Comparison of ENCODE assay signal across 9 mouse cellular contexts in genomic region chr4:154425284-154425683, GRCm38 (mm10).
DNase-seq lines count a peak whose midpoint lies in the region; ATAC-seq and TF ChIP-seq lines count a peak whose summit lies in the region.
"Had no signal": no experiment of that assay in that cellular context is flagged by ENCODE, and none has a peak within 500 bp of the region (broad histone marks: within the 10 kb centered on the region; RNA-seq: fewer than 3 reads in every experiment).

No protein-coding gene starts in this region.

- no peak overlapping the region for H3K27ac ChIP-seq in forebrain, postnatal 0 days (ENCODE audit: low read depth, low read length)
- no peak overlapping the region for H3K27ac ChIP-seq in forebrain, embryonic 13.5 days
- peak overlapping the region; percentile 69 for H3K27ac ChIP-seq in heart, embryonic 13.5 days (replicated peaks)
- no peak overlapping the region for H3K27ac ChIP-seq in midbrain, embryonic 15.5 days
- H3K27ac ChIP-seq: lung, embryonic 15.5 days had no signal

- WGBS in forebrain, postnatal 0 days: 52% methylated on average over 17 of the region's 17 CpGs
- 70% methylated on average over 17 of the region's 17 CpGs for WGBS in forebrain, embryonic 13.5 days
- WGBS in heart, embryonic 13.5 days: 51% methylated on average over 17 of the region's 17 CpGs
- 69% methylated on average over 17 of the region's 17 CpGs for whole genome bisulfite sequencing in midbrain, embryonic 15.5 days

- H3K4me1 ChIP-seq in forebrain, postnatal 0 days (ENCODE audit: insufficient read depth): peaks cover 3% of the 10 kb centered on the region; the same call in 1 of the 2 replicates
- peaks cover 37% of the 10 kb centered on the region for H3K4me1 ChIP-seq in forebrain, embryonic 13.5 days
- H3K4me1 ChIP-seq in heart, embryonic 13.5 days: peaks cover 53% of the 10 kb centered on the region
- H3K4me1 ChIP-seq in midbrain, embryonic 15.5 days: peaks cover 20% of the 10 kb centered on the region

- no peak overlapping the region for H3K4me3 ChIP-seq in forebrain, postnatal 0 days (ENCODE audit: low read depth, low read length)
- H3K4me3 ChIP-seq in forebrain, embryonic 13.5 days: no peak overlapping the region
- H3K4me3 ChIP-seq in heart, embryonic 13.5 days: no peak overlapping the region
- no peak overlapping the region for H3K4me3 ChIP-seq in midbrain, embryonic 15.5 days
- H3K4me3 ChIP-seq: lung, embryonic 15.5 days had no signal

- H3K9ac ChIP-seq in forebrain, postnatal 0 days: no peak overlapping the region
- H3K9ac ChIP-seq in forebrain, embryonic 13.5 days: no peak overlapping the region
- peak overlapping the region; percentile 69 for H3K9ac ChIP-seq in heart, embryonic 13.5 days
- H3K9ac ChIP-seq in midbrain, embryonic 15.5 days: no peak overlapping the region
- H3K9ac ChIP-seq: lung, embryonic 15.5 days had no signal

- ATAC-seq in forebrain, postnatal 0 days: 0 out of 2 replicates have a peak, but pooled peaks have one; percentile 29
- no peak for ATAC-seq in forebrain, embryonic 13.5 days
- ATAC-seq in heart, embryonic 13.5 days (ENCODE audit: extremely low read depth, insufficient number of reproducible peaks, low FRiP score, low TSS enrichment): no peak
- ATAC-seq in midbrain, embryonic 15.5 days (replicated peaks): no peak

- no peak overlapping the region for H3K4me2 ChIP-seq in forebrain, postnatal 0 days (ENCODE audit: low read depth)
- H3K4me2 ChIP-seq in forebrain, embryonic 13.5 days: no peak overlapping the region
- H3K4me2 ChIP-seq in heart, embryonic 13.5 days: no peak overlapping the region
- H3K4me2 ChIP-seq in midbrain, embryonic 15.5 days: no peak overlapping the region
- H3K4me2 ChIP-seq: lung, embryonic 15.5 days had no signal

- TF ChIP-seq CTCF in forebrain, postnatal 0 days (IDR thresholded peaks at IDR 0.05; ENCODE audit: low read depth): no peak

- no peaks in the 10 kb centered on the region for H3K9me3 ChIP-seq in forebrain, postnatal 0 days (ENCODE audit: low read length)
- no peaks in the 10 kb centered on the region for H3K9me3 ChIP-seq in forebrain, embryonic 13.5 days (replicated peaks)
- no peaks in the 10 kb centered on the region for H3K9me3 ChIP-seq in heart, embryonic 13.5 days
- no peaks in the 10 kb centered on the region for H3K9me3 ChIP-seq in midbrain, embryonic 15.5 days
- H3K9me3 ChIP-seq: lung, embryonic 15.5 days had no signal

- no peak for DNase-seq in forebrain, postnatal 0 days
- DNase-seq in urinary bladder, postnatal 14 days (ENCODE audit: low spot score): peak; percentile 42
- DNase-seq in urinary bladder, postnatal 4 days (ENCODE audit: low spot score in 2 of 2): no peak
- no peak for DNase-seq in layer of hippocampus, postnatal 25 days (ENCODE audit: extremely low spot score in 1 of 2, low spot score in 1 of 2)
- DNase-seq in cerebellum, postnatal 10 days: no peak

- H3K27me3 ChIP-seq in forebrain, postnatal 0 days (ENCODE audit: insufficient read depth, low read length): no peaks in the 10 kb centered on the region
- no peaks in the 10 kb centered on the region for H3K27me3 ChIP-seq in forebrain, embryonic 13.5 days
- H3K27me3 ChIP-seq in heart, embryonic 13.5 days (replicated peaks): peaks cover 77% of the 10 kb centered on the region
- H3K27me3 ChIP-seq in midbrain, embryonic 15.5 days (replicated peaks): 0 out of 2 replicates have a peak, but pooled peaks cover 8% of the 10 kb centered on the region
- H3K27me3 ChIP-seq: lung, embryonic 15.5 days had no signal

- no peaks in the 10 kb centered on the region for H3K36me3 ChIP-seq in forebrain, postnatal 0 days (ENCODE audit: insufficient read depth)
- H3K36me3 ChIP-seq in forebrain, embryonic 13.5 days (ENCODE audit: poor library complexity, severe bottlenecking): no peaks in the 10 kb centered on the region
- H3K36me3 ChIP-seq in heart, embryonic 13.5 days: no peaks in the 10 kb centered on the region
- H3K36me3 ChIP-seq in midbrain, embryonic 15.5 days (replicated peaks): no peaks in the 10 kb centered on the region
- H3K36me3 ChIP-seq: lung, embryonic 15.5 days had no signal
